Mouse (Mus musculus) cerebellum, adult 9-10 months (tissue): ENCODE measurements around the gene Sash1.

Experiments used
- DNase-seq: peaks from one replicate; pipeline ENCODE4 v3.0.0; 2022

Gene Sash1

GRCm38 (mm10) chr10:8787221-8787620 is 98.6 kb downstream of the Sash1 start:
- DNase-seq: no peak

- DNase-seq: no peak
Measured at GRCm38 (mm10) chr10:8785451-8786145, 100.3 kb downstream of the Sash1 start.

- no peak for DNase-seq
Measured at GRCm38 (mm10) chr10:8781876-8782372, 103.9 kb downstream of the Sash1 start.

- DNase-seq: no peak
Measured at GRCm38 (mm10) chr10:8779842-8780241, 106.0 kb downstream of the Sash1 start.

GRCm38 (mm10) chr10:8778845-8779244 is 107.0 kb downstream of the Sash1 start:
- DNase-seq: no peak

GRCm38 (mm10) chr10:8777552-8778253 is 108.2 kb downstream of the Sash1 start:
- no peak for DNase-seq

GRCm38 (mm10) chr10:8776791-8777190 is 109.1 kb downstream of the Sash1 start:
- no peak for DNase-seq

GRCm38 (mm10) chr10:8775794-8776193 is 110.1 kb downstream of the Sash1 start:
- no peak for DNase-seq

GRCm38 (mm10) chr10:8772464-8773209 is 113.2 kb downstream of the Sash1 start:
- no peak for DNase-seq

- no peak for DNase-seq
Measured at GRCm38 (mm10) chr10:8770931-8771653, 114.8 kb downstream of the Sash1 start.

GRCm38 (mm10) chr10:8768654-8769053 is 117.2 kb downstream of the Sash1 start:
- DNase-seq: no peak

GRCm38 (mm10) chr10:8767381-8767780 is 118.5 kb downstream of the Sash1 start:
- DNase-seq: no peak

GRCm38 (mm10) chr10:8765922-8766522 is 119.8 kb downstream of the Sash1 start:
- no peak for DNase-seq

- no peak for DNase-seq
Measured at GRCm38 (mm10) chr10:8762771-8763170, 123.1 kb downstream of the Sash1 start.

- no peak for DNase-seq
Measured at GRCm38 (mm10) chr10:8762209-8762701, 123.6 kb downstream of the Sash1 start.

- DNase-seq: no peak
Measured at GRCm38 (mm10) chr10:8761656-8762055, 124.2 kb downstream of the Sash1 start.

- DNase-seq: no peak
Measured at GRCm38 (mm10) chr10:8760598-8760997, 125.3 kb downstream of the Sash1 start.

- DNase-seq: no peak
Measured at GRCm38 (mm10) chr10:8759228-8759627, 126.6 kb downstream of the Sash1 start.

- DNase-seq: no peak
Measured at GRCm38 (mm10) chr10:8757429-8757931, 128.4 kb downstream of the Sash1 start.

- DNase-seq: no peak
Measured at GRCm38 (mm10) chr10:8756604-8757354, 129.1 kb downstream of the Sash1 start.

- DNase-seq: no peak
Measured at GRCm38 (mm10) chr10:8753377-8753776, 132.5 kb downstream of the Sash1 start.
